Mouse (Mus musculus): Measurements from ENCODE around the gene Nkx6-1. TPM values are rescaled to one million over a fixed set of nuclear protein-coding genes. Genes with fewer than 3 reads are reported as not detected.

Nkx6-1 gene
- 9.3 and 10.5 TPM in 2 replicates for polyA plus RNA-seq (2014; fragmentation: Nextera tagmentation; extraction: Ambion mirVana)

GRCm38 (mm10) chr5:101664945-101665615 is at the start of gene Nkx6-1:
TSS of gene Nkx6-1 (minus strand) at chr5:101664996.
- WGBS: under 1% methylated on average over 39 of the region's 39 CpGs
- Histone ChIP-seq H3K27ac (ENCODE audit: low read depth, low read length) (peak within 1 kb of the TSS; percentile 75), H3K9me3 (ENCODE audit: control insufficient read depth, low read length) (no peaks in the 10 kb centered on the region), H3K4me2 (peak within 1 kb of the TSS; percentile 56), H3K27me3 (ENCODE audit: control insufficient read depth, insufficient read depth, low read length) (peaks cover 85% of the 10 kb centered on the region), H3K9ac (ENCODE audit: low read length) (peak within 1 kb of the TSS; percentile 72), H3K4me3 (ENCODE audit: low read depth, low read length) (peak within 1 kb of the TSS; percentile 53), H3K36me3 (ENCODE audit: control insufficient read depth, insufficient read depth, low read length) (no peaks in the 10 kb centered on the region), H3K4me1 (ENCODE audit: control insufficient read depth, insufficient read depth, low read length) (peaks cover 21% of the 10 kb centered on the region)
- ATAC-seq (ENCODE audit: low FRiP score): peak; percentile 98
- peak; percentile 99 for DNase-seq (ENCODE audit: low spot score, missing footprints)

- Histone ChIP-seq H3K9me3 (ENCODE audit: control insufficient read depth, low read length) (no peaks in the 10 kb centered on the region), H3K9ac (ENCODE audit: low read length) (no peak overlapping the region), H3K36me3 (ENCODE audit: control insufficient read depth, insufficient read depth, low read length) (no peaks in the 10 kb centered on the region), H3K4me2 (no peak overlapping the region), H3K4me3 (ENCODE audit: low read depth, low read length) (no peak overlapping the region), H3K4me1 (ENCODE audit: control insufficient read depth, insufficient read depth, low read length) (no peaks in the 10 kb centered on the region), H3K27ac (ENCODE audit: low read depth, low read length) (no peak overlapping the region), H3K27me3 (ENCODE audit: control insufficient read depth, insufficient read depth, low read length) (no peaks in the 10 kb centered on the region)
- WGBS: 78% methylated on average over 6 of the region's 6 CpGs
- DNase-seq (ENCODE audit: low spot score, missing footprints): no peak
- ATAC-seq (ENCODE audit: low FRiP score): no peak
These were observed 48.3 kb upstream of the Nkx6-1 start for GRCm38 (mm10) chr5:101713064-101713613.

- Histone ChIP-seq H3K4me2 (no peak overlapping the region), H3K9me3 (ENCODE audit: control insufficient read depth, low read length) (no peaks in the 10 kb centered on the region), H3K4me1 (ENCODE audit: control insufficient read depth, insufficient read depth, low read length) (no peaks in the 10 kb centered on the region), H3K27ac (ENCODE audit: low read depth, low read length) (no peak overlapping the region), H3K9ac (ENCODE audit: low read length) (no peak overlapping the region), H3K4me3 (ENCODE audit: low read depth, low read length) (no peak overlapping the region), H3K36me3 (ENCODE audit: control insufficient read depth, insufficient read depth, low read length) (no peaks in the 10 kb centered on the region), H3K27me3 (ENCODE audit: control insufficient read depth, insufficient read depth, low read length) (no peaks in the 10 kb centered on the region)
- ATAC-seq (ENCODE audit: low FRiP score) (no peak), DNase-seq (ENCODE audit: low spot score, missing footprints) (no peak)
- WGBS: 79% methylated on average over 24 of the region's 25 CpGs
These were observed 38.8 kb upstream of the Nkx6-1 start for GRCm38 (mm10) chr5:101703374-101704260.

- whole genome bisulfite sequencing: 87% methylated on average over 11 of the region's 11 CpGs
- H3K9me3 ChIP-seq (ENCODE audit: control insufficient read depth, low read length): no peaks in the 10 kb centered on the region
- H3K27ac ChIP-seq (ENCODE audit: low read depth, low read length): no peak overlapping the region
- no peak overlapping the region for H3K4me2 ChIP-seq
- DNase-seq (ENCODE audit: low spot score, missing footprints): no peak
- no peak overlapping the region for H3K9ac ChIP-seq (ENCODE audit: low read length)
- no peaks in the 10 kb centered on the region for H3K36me3 ChIP-seq (ENCODE audit: control insufficient read depth, insufficient read depth, low read length)
- ATAC-seq (ENCODE audit: low FRiP score): no peak
- H3K4me3 ChIP-seq (ENCODE audit: low read depth, low read length): no peak overlapping the region
- H3K4me1 ChIP-seq (ENCODE audit: control insufficient read depth, insufficient read depth, low read length): no peaks in the 10 kb centered on the region
- H3K27me3 ChIP-seq (ENCODE audit: control insufficient read depth, insufficient read depth, low read length): no peaks in the 10 kb centered on the region
These were observed 37.8 kb upstream of the Nkx6-1 start for GRCm38 (mm10) chr5:101702636-101703035.

- no peaks in the 10 kb centered on the region for H3K9me3 ChIP-seq (ENCODE audit: control insufficient read depth, low read length)
- WGBS: 15% methylated on average over 3 of the region's 3 CpGs
- ATAC-seq (ENCODE audit: low FRiP score) (no peak), DNase-seq (ENCODE audit: low spot score, missing footprints) (peak; percentile 94)
- no peaks in the 10 kb centered on the region for H3K4me1 ChIP-seq (ENCODE audit: control insufficient read depth, insufficient read depth, low read length)
- H3K36me3 ChIP-seq (ENCODE audit: control insufficient read depth, insufficient read depth, low read length): no peaks in the 10 kb centered on the region
- H3K9ac ChIP-seq (ENCODE audit: low read length): no peak overlapping the region
- no peak overlapping the region for H3K27ac ChIP-seq (ENCODE audit: low read depth, low read length)
- H3K4me3 ChIP-seq (ENCODE audit: low read depth, low read length): no peak overlapping the region
- no peak overlapping the region for H3K4me2 ChIP-seq
- no peaks in the 10 kb centered on the region for H3K27me3 ChIP-seq (ENCODE audit: control insufficient read depth, insufficient read depth, low read length)
These were observed 35.8 kb upstream of the Nkx6-1 start for GRCm38 (mm10) chr5:101700607-101701006.

- H3K27ac ChIP-seq (ENCODE audit: low read depth, low read length): no peak overlapping the region
- WGBS: 13% methylated on average over 15 of the region's 15 CpGs
- no peaks in the 10 kb centered on the region for H3K27me3 ChIP-seq (ENCODE audit: control insufficient read depth, insufficient read depth, low read length)
- no peaks in the 10 kb centered on the region for H3K9me3 ChIP-seq (ENCODE audit: control insufficient read depth, low read length)
- H3K9ac ChIP-seq (ENCODE audit: low read length): no peak overlapping the region
- H3K4me1 ChIP-seq (ENCODE audit: control insufficient read depth, insufficient read depth, low read length): no peaks in the 10 kb centered on the region
- H3K4me2 ChIP-seq: peak overlapping the region; percentile 16; the same call in 1 of the 2 replicates
- H3K36me3 ChIP-seq (ENCODE audit: control insufficient read depth, insufficient read depth, low read length): no peaks in the 10 kb centered on the region
- ATAC-seq (ENCODE audit: low FRiP score) (peak; percentile 79), DNase-seq (ENCODE audit: low spot score, missing footprints) (peak; percentile 94)
- no peak overlapping the region for H3K4me3 ChIP-seq (ENCODE audit: low read depth, low read length)
These were observed 23.8 kb upstream of the Nkx6-1 start for GRCm38 (mm10) chr5:101688581-101688980.

GRCm38 (mm10) chr5:101683340-101683739 is 18.5 kb upstream of the Nkx6-1 start:
- no peak for DNase-seq (ENCODE audit: low spot score, missing footprints)
- 65% methylated on average over 5 of the region's 5 CpGs for WGBS
- H3K27me3 ChIP-seq (ENCODE audit: control insufficient read depth, insufficient read depth, low read length): no peaks in the 10 kb centered on the region
- H3K27ac ChIP-seq (ENCODE audit: low read depth, low read length): no peak overlapping the region
- no peaks in the 10 kb centered on the region for H3K9me3 ChIP-seq (ENCODE audit: control insufficient read depth, low read length)
- no peaks in the 10 kb centered on the region for H3K4me1 ChIP-seq (ENCODE audit: control insufficient read depth, insufficient read depth, low read length)
- ATAC-seq (ENCODE audit: low FRiP score): no peak
- no peak overlapping the region for H3K4me2 ChIP-seq
- no peaks in the 10 kb centered on the region for H3K36me3 ChIP-seq (ENCODE audit: control insufficient read depth, insufficient read depth, low read length)
- no peak overlapping the region for H3K9ac ChIP-seq (ENCODE audit: low read length)
- H3K4me3 ChIP-seq (ENCODE audit: low read depth, low read length): no peak overlapping the region

GRCm38 (mm10) chr5:101680338-101680737 is 15.5 kb upstream of the Nkx6-1 start:
- DNase-seq (ENCODE audit: low spot score, missing footprints): no peak
- H3K4me2 ChIP-seq: no peak overlapping the region
- H3K9ac ChIP-seq (ENCODE audit: low read length): no peak overlapping the region
- no peaks in the 10 kb centered on the region for H3K4me1 ChIP-seq (ENCODE audit: control insufficient read depth, insufficient read depth, low read length)
- no peaks in the 10 kb centered on the region for H3K9me3 ChIP-seq (ENCODE audit: control insufficient read depth, low read length)
- WGBS: 82% methylated on average over 6 of the region's 6 CpGs
- H3K36me3 ChIP-seq (ENCODE audit: control insufficient read depth, insufficient read depth, low read length): no peaks in the 10 kb centered on the region
- no peak overlapping the region for H3K4me3 ChIP-seq (ENCODE audit: low read depth, low read length)
- no peak for ATAC-seq (ENCODE audit: low FRiP score)
- no peaks in the 10 kb centered on the region for H3K27me3 ChIP-seq (ENCODE audit: control insufficient read depth, insufficient read depth, low read length)
- no peak overlapping the region for H3K27ac ChIP-seq (ENCODE audit: low read depth, low read length)

GRCm38 (mm10) chr5:101669381-101669780 is 4.6 kb upstream of the Nkx6-1 start:
- H3K27ac ChIP-seq (ENCODE audit: low read depth, low read length): no peak overlapping the region
- DNase-seq (ENCODE audit: low spot score, missing footprints) (peak; percentile 91), ATAC-seq (ENCODE audit: low FRiP score) (no peak)
- H3K4me2 ChIP-seq: no peak overlapping the region
- H3K4me3 ChIP-seq (ENCODE audit: low read depth, low read length): no peak overlapping the region
- H3K27me3 ChIP-seq (ENCODE audit: control insufficient read depth, insufficient read depth, low read length): peaks cover 52% of the 10 kb centered on the region
- H3K9ac ChIP-seq (ENCODE audit: low read length): no peak overlapping the region
- no peaks in the 10 kb centered on the region for H3K9me3 ChIP-seq (ENCODE audit: control insufficient read depth, low read length)
- peaks cover 10% of the 10 kb centered on the region for H3K4me1 ChIP-seq (ENCODE audit: control insufficient read depth, insufficient read depth, low read length)
- H3K36me3 ChIP-seq (ENCODE audit: control insufficient read depth, insufficient read depth, low read length): no peaks in the 10 kb centered on the region
- WGBS: 2% methylated on average over 15 of the region's 15 CpGs

All from midbrain, embryonic 11.5 days (tissue).